ENCODE assay signal across 8 mouse cellular contexts in the genomic region with DNA sequence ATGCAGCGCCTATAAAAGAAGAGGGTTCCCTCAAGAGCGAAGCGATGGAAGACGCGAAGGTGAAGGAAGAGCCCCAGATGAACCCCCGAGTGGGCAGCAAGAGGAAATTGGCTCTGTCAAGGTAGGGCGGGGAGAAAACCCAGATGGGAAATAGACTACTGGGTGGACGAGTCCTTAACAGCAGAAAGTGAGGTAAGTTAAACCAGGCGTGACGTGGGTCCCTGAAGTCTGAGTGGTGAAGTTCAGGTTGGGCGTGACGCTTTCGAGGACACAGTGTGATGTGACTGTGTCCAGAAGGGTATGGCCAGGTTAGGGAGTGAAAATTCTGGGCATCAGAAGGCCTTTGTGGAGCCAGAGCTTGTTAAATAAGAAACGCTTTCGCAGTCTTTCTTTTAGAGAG. TPM values are rescaled to one million over a fixed set of nuclear protein-coding genes. Genes with fewer than 3 reads are reported as not detected.
DNase-seq lines count a peak whose midpoint lies in the region; ATAC-seq and TF ChIP-seq lines count a peak whose summit lies in the region.

No protein-coding gene starts in this region.

- TF ChIP-seq POLR2A in CH12.LX (IDR thresholded peaks at IDR 0.05; ENCODE audit: low read depth, low read length), result no peak

- peak overlapping the region; percentile 79 for H3K4me3 ChIP-seq in heart, embryonic 11.5 days (ENCODE audit: low read depth, low read length)
- H3K4me3 ChIP-seq in CH12.LX (replicated peaks in 1 of 3; ENCODE audit: low read depth in 2 of 3, low read length in 2 of 3, poor library complexity in 1 of 3) (peak overlapping the region; percentile 62 to 96 (median 85)), macrophage (ENCODE audit: inconsistent target) (peak overlapping the region; percentile 73)
- peak overlapping the region; percentile 65 for H3K4me3 ChIP-seq in forebrain, postnatal 0 days (ENCODE audit: low read depth, low read length)

- H3K4me2 ChIP-seq in heart, embryonic 11.5 days, result peak overlapping the region; percentile 95
- H3K4me2 ChIP-seq in CH12.LX (ENCODE audit: insufficient read depth, low read depth, poor library complexity, severe bottlenecking), result peak overlapping the region; percentile 78
- H3K4me2 ChIP-seq in forebrain, postnatal 0 days (ENCODE audit: low read depth), result peak overlapping the region; percentile 82

- H3K9ac ChIP-seq in heart, embryonic 11.5 days (ENCODE audit: low read depth, low read length), result peak overlapping the region; percentile 78
- H3K9ac ChIP-seq in CH12.LX (ENCODE audit: insufficient read depth, low read depth), result peak overlapping the region; percentile 63
- peak overlapping the region; percentile 71 for H3K9ac ChIP-seq in forebrain, postnatal 0 days

- TF ChIP-seq EP300 in CH12.LX (IDR thresholded peaks at IDR 0.05; ENCODE audit: low read length), result no peak

- H3K4me1 ChIP-seq in heart, embryonic 11.5 days (ENCODE audit: control insufficient read depth, insufficient read depth, low read length), result peaks cover 12% of the 10 kb centered on the region
- H3K4me1 ChIP-seq in CH12.LX (ENCODE audit: control insufficient read depth in 1 of 2, insufficient read depth in 2 of 2), result peaks cover 4 to 25% of the 10 kb centered on the region in 2 experiments; a peak in 2 of 4 replicates
- H3K4me1 ChIP-seq in forebrain, postnatal 0 days (ENCODE audit: insufficient read depth), result peaks cover 9% of the 10 kb centered on the region

- no peaks in the 10 kb centered on the region for H3K9me3 ChIP-seq in heart, embryonic 11.5 days (replicated peaks; ENCODE audit: control insufficient read depth, low read length)
- H3K9me3 ChIP-seq in CH12.LX (replicated peaks; ENCODE audit: low read length), result no peaks in the 10 kb centered on the region
- no peaks in the 10 kb centered on the region for H3K9me3 ChIP-seq in forebrain, postnatal 0 days (ENCODE audit: low read length)

- WGBS in heart, embryonic 11.5 days (ENCODE audit: insufficient replicate concordance), result 29% methylated on average over 15 of the region's 15 CpGs
- 32% methylated on average over 15 of the region's 15 CpGs for WGBS in forebrain, postnatal 0 days
- WGBS in macrophage (ENCODE audit: missing documents), result 37% methylated on average over 15 of the region's 15 CpGs

- H3K27ac ChIP-seq in heart, embryonic 11.5 days (ENCODE audit: low read depth, low read length), result no peak overlapping the region
- H3K27ac ChIP-seq in CH12.LX (ENCODE audit: insufficient read depth, low read depth), result no peak overlapping the region
- H3K27ac ChIP-seq in forebrain, postnatal 0 days (ENCODE audit: low read depth, low read length), result 0 out of 2 replicates have a peak overlapping the region, but pooled peaks have one; percentile 68
- H3K27ac ChIP-seq in macrophage, result peak overlapping the region; percentile 4; the same call in 1 of the 2 replicates

- dilution Hi-C loops in CH12.LX (cut with MboI; ENCODE audit: extremely low pct_ligation_motif_present, extremely low pct_unique_long_range_greater_than_20kb, low sequenced_read_pairs), result no loop called here

- H3K36me3 ChIP-seq in heart, embryonic 11.5 days (ENCODE audit: control insufficient read depth, insufficient read depth, low read length), result peaks cover 10% of the 10 kb centered on the region
- peaks cover 27 to 44% of the 10 kb centered on the region in 2 experiments for H3K36me3 ChIP-seq in CH12.LX (replicated peaks in 1 of 2; ENCODE audit: control insufficient read depth in 1 of 2, insufficient read depth in 1 of 2, low read length in 1 of 2)
- H3K36me3 ChIP-seq in forebrain, postnatal 0 days (ENCODE audit: insufficient read depth), result peaks cover 11% of the 10 kb centered on the region
- peaks cover 6% of the 10 kb centered on the region for H3K36me3 ChIP-seq in macrophage (ENCODE audit: inconsistent target)

- H3K79me2 ChIP-seq in CH12.LX (replicated peaks; ENCODE audit: control insufficient read depth, extremely low read depth, insufficient read depth, poor library complexity, severe bottlenecking) (peaks cover 12% of the 10 kb centered on the region), macrophage (ENCODE audit: inconsistent target) (peaks cover 14% of the 10 kb centered on the region)

- H3K27me3 ChIP-seq in heart, embryonic 11.5 days (ENCODE audit: control insufficient read depth, insufficient read depth, low read length), result no peaks in the 10 kb centered on the region
- H3K27me3 ChIP-seq in CH12.LX (replicated peaks), result no peaks in the 10 kb centered on the region
- no peaks in the 10 kb centered on the region for H3K27me3 ChIP-seq in forebrain, postnatal 0 days (ENCODE audit: insufficient read depth, low read length)

- no peak for TF ChIP-seq CTCF in CH12.LX (conservative IDR thresholded peaks at IDR 0.05 in 1 of 2, IDR thresholded peaks at IDR 0.05 in 1 of 2; ENCODE audit: low read depth in 2 of 2, low read length in 2 of 2)
- TF ChIP-seq CTCF in forebrain, postnatal 0 days (IDR thresholded peaks at IDR 0.05; ENCODE audit: low read depth), result no peak

- no peak for ATAC-seq in heart, embryonic 11.5 days (replicated peaks; ENCODE audit: insufficient number of reproducible peaks, low FRiP score, low TSS enrichment)
- ATAC-seq in forebrain, postnatal 0 days, result no peak

- no peak for DNase-seq in heart, adult 18-20 months
- peak; percentile 53 for DNase-seq in CH12.LX (ENCODE audit: extremely low read depth)
- DNase-seq in forebrain, postnatal 0 days, result peak; percentile 7
- DNase-seq in gastrocnemius, adult 8-10 months (ENCODE audit: low spot score in 2 of 2), result no peak
- DNase-seq in spleen, postnatal 36 days (ENCODE audit: low spot score in 2 of 2), result no peak
- DNase-seq in cerebellum, adult 8-10 months, result no peak

- in situ Hi-C loops in CH12.LX (cut with MboI; ENCODE audit: low pct_ligation_motif_present, low pct_unique_long_range_greater_than_20kb, low sequenced_read_pairs), result no loop called here

- no peak for TF ChIP-seq RAD21 in CH12.LX (IDR thresholded peaks at IDR 0.05; ENCODE audit: low read depth, low read length)

TF ChIP-seq in CH12.LX, 34 proteins besides CTCF, POLR2A, EP300 and RAD21:
- TF ChIP-seq MAFK (IDR thresholded peaks at IDR 0.05; ENCODE audit: insufficient replicate concordance, low read length), result no peak
- TF ChIP-seq MAZ (IDR thresholded peaks at IDR 0.05; ENCODE audit: low read depth, low read length), result no peak
- TF ChIP-seq MAX (IDR thresholded peaks at IDR 0.05; ENCODE audit: low read length), result no peak
- TF ChIP-seq ETS1 (conservative IDR thresholded peaks at IDR 0.05; ENCODE audit: low read depth, low read length), result no peak
- no peak for TF ChIP-seq SMC3 (IDR thresholded peaks at IDR 0.05; ENCODE audit: low read depth, low read length)
- TF ChIP-seq ZMIZ1 (IDR thresholded peaks at IDR 0.05; ENCODE audit: low read depth, low read length), result no peak
- TF ChIP-seq ZNF384 (IDR thresholded peaks at IDR 0.05; ENCODE audit: low read depth, low read length), result no peak
- TF ChIP-seq KAT2A (IDR thresholded peaks at IDR 0.05; ENCODE audit: insufficient replicate concordance, low read length), result no peak
- no peak for TF ChIP-seq USF2 (conservative IDR thresholded peaks at IDR 0.05; ENCODE audit: low read depth, low read length)
- TF ChIP-seq PAX5 (IDR thresholded peaks at IDR 0.05; ENCODE audit: low read length), result no peak

RNA-seq across cellular contexts. Expression of gene Znhit6, which starts 0.9 kb away (rescaled TPM):
- 22.6 and 26.0 TPM in 2 replicates for polyA plus RNA-seq in heart, embryonic 11.5 days (2014; fragmentation: Nextera tagmentation; extraction: Ambion mirVana)
- total RNA-seq in heart, adult 18-20 months (2021), result 10 to 100 TPM; 12.8 to 16.0 TPM
- total RNA-seq in CH12.LX (2012; rRNA removed) (54.4 and 73.3 TPM in 2 replicates), CH12.LX (2014; rRNA removed) (58.6 and 67.1 TPM in 2 replicates)
- polyA plus RNA-seq in CH12.LX (2012; ENCODE audit: insufficient read length, low read depth) (188 and 208 TPM in 2 replicates), macrophage (2018) (7.6 to 20.9 TPM (median 10.3 TPM) in 3 replicates)
- 7.5 and 15.8 TPM in 2 replicates for total RNA-seq in forebrain, postnatal 0 days (2014; rRNA removed)
- 30.7 and 32.6 TPM in 2 replicates for polyA plus RNA-seq in forebrain, postnatal 0 days (2015; fragmentation: Nextera tagmentation; extraction: Ambion mirVana)
- 10 to 100 TPM in 19 of 26 experiments, 1 to 10 TPM in 7; 2.2 to 28.2 (median 16.7) TPM for total RNA-seq in macrophage (2018; cell fraction: chromatin; rRNA removed)
- 10 to 100 TPM in 9 of 26 experiments, 1 to 10 TPM in 17; 5.2 to 11.7 (median 9.6) TPM for total RNA-seq in macrophage (2018; cell fraction: cytosol; rRNA removed)
- total RNA-seq in macrophage (2018; cell fraction: nucleus; rRNA removed), result 10 to 100 TPM in 12 of 26 experiments, 1 to 10 TPM in 14; 2.8 to 23.5 (median 9.8) TPM
- total RNA-seq in gastrocnemius, adult 8-10 months (2022), result 10 to 100 TPM; 11.3 to 15.9 (median 14.8) TPM

Comparison
In these comparisons a context has a peak if more than half of its experiments do, and no peak if none do; other contexts are left out.
1. H3K27ac ChIP-seq: peak in forebrain, postnatal 0 days (single experiment) and macrophage (single experiment); none in heart, embryonic 11.5 days (single experiment) and CH12.LX (single experiment).
2. DNase-seq: peak in CH12.LX (single experiment) and forebrain, postnatal 0 days (single experiment); none in heart, adult 18-20 months (0 of 2), gastrocnemius, adult 8-10 months (0 of 2), spleen, postnatal 36 days (0 of 2) and cerebellum, adult 8-10 months (single experiment).
3. Peak in every context shown above with its lines, with median percentiles within 50 percentile points of each other: H3K4me2 ChIP-seq, H3K4me3 ChIP-seq and H3K9ac ChIP-seq.